Mouse (Mus musculus) thymus, postnatal 4 days (tissue): ENCODE results near the gene Plxnc1.

Source experiments
- DNase-seq: peaks from one replicate; pipeline ENCODE4 v3.0.0; 2021

The Plxnc1 gene

GRCm38 (mm10) chr10:94811907-94812851 lies 132.5 kb downstream of the Plxnc1 start:
- DNase-seq, result no peak

- no peak for DNase-seq
Observed at GRCm38 (mm10) chr10:94809946-94810472, 134.6 kb downstream of the Plxnc1 start.

- no peak for DNase-seq
Observed at GRCm38 (mm10) chr10:94808275-94808674, 136.4 kb downstream of the Plxnc1 start.

- DNase-seq, result no peak
Observed at GRCm38 (mm10) chr10:94807323-94807722, 137.3 kb downstream of the Plxnc1 start.

GRCm38 (mm10) chr10:94804909-94805220 lies 139.8 kb downstream of the Plxnc1 start:
- DNase-seq, result no peak

GRCm38 (mm10) chr10:94804029-94804908 lies 140.4 kb downstream of the Plxnc1 start:
- no peak for DNase-seq

GRCm38 (mm10) chr10:94800677-94801354 lies 143.8 kb downstream of the Plxnc1 start:
- DNase-seq, result no peak

GRCm38 (mm10) chr10:94799485-94800239 lies 145.0 kb downstream of the Plxnc1 start:
- no peak for DNase-seq

GRCm38 (mm10) chr10:94798128-94798527 lies 146.5 kb downstream of the Plxnc1 start:
- no peak for DNase-seq

GRCm38 (mm10) chr10:94794666-94795244 lies 149.9 kb downstream of the Plxnc1 start:
- DNase-seq, result no peak

- no peak for DNase-seq
Observed at GRCm38 (mm10) chr10:94793914-94794313, 150.7 kb downstream of the Plxnc1 start.

GRCm38 (mm10) chr10:94789205-94789604 lies 155.4 kb downstream of the Plxnc1 start:
- no peak for DNase-seq

GRCm38 (mm10) chr10:94780618-94781262 lies 163.9 kb downstream of the Plxnc1 start:
- DNase-seq, result no peak

GRCm38 (mm10) chr10:94779319-94779718 lies 165.3 kb downstream of the Plxnc1 start:
- no peak for DNase-seq

GRCm38 (mm10) chr10:94777576-94777975 lies 167.1 kb downstream of the Plxnc1 start:
- no peak for DNase-seq

GRCm38 (mm10) chr10:94771496-94771895 lies 173.1 kb downstream of the Plxnc1 start:
- no peak for DNase-seq

- no peak for DNase-seq
Observed at GRCm38 (mm10) chr10:94747011-94747410, 197.6 kb downstream of the Plxnc1 start.

- no peak for DNase-seq
Observed at GRCm38 (mm10) chr10:94741459-94741858, 203.2 kb downstream of the Plxnc1 start.
